Comparison of ENCODE assay signal across 18 mouse cellular contexts in genomic region chr3:101013005-101013404, GRCm38 (mm10). TPM values are rescaled to one million over a fixed set of nuclear protein-coding genes. Genes with fewer than 3 reads are reported as not detected.
DNase-seq lines count a peak whose midpoint lies in the region; ATAC-seq lines count a peak whose summit lies in the region.
"Had no signal": no experiment of that assay in that cellular context is flagged by ENCODE, and none has a peak within 500 bp of the region (broad histone marks: within the 10 kb centered on the region; RNA-seq: fewer than 3 reads in every experiment).

No protein-coding gene starts in this region.

- H3K4me1 ChIP-seq in forebrain, embryonic 10.5 days, result peaks cover 38% of the 10 kb centered on the region
- H3K4me1 ChIP-seq in forebrain, embryonic 11.5 days (replicated peaks; ENCODE audit: control insufficient read depth, insufficient read depth, low read length), result peaks cover 3% of the 10 kb centered on the region; the same call in 1 of the 2 replicates
- peaks cover 26% of the 10 kb centered on the region for H3K4me1 ChIP-seq in heart, embryonic 16.5 days (ENCODE audit: control insufficient read depth, insufficient read depth, low read length)

- H3K27ac ChIP-seq in forebrain, embryonic 10.5 days, result 0 out of 2 replicates have a peak overlapping the region, but pooled peaks have one; percentile 40
- H3K27ac ChIP-seq in forebrain, embryonic 11.5 days (ENCODE audit: low read depth, low read length), result no peak overlapping the region
- H3K27ac ChIP-seq in heart, embryonic 16.5 days (ENCODE audit: low read length), result 0 out of 2 replicates have a peak overlapping the region, but pooled peaks have one; percentile 8
- H3K27ac ChIP-seq: embryonic facial prominence, embryonic 13.5 days; heart, adult 2 months; hindbrain, embryonic 12.5 days had no signal

- no peak overlapping the region for H3K9ac ChIP-seq in forebrain, embryonic 11.5 days (ENCODE audit: low read length)
- no peak overlapping the region for H3K9ac ChIP-seq in heart, embryonic 16.5 days (ENCODE audit: low read length)
- H3K9ac ChIP-seq: embryonic facial prominence, embryonic 13.5 days; heart, embryonic 15.5 days; hindbrain, embryonic 12.5 days had no signal

- H3K4me3 ChIP-seq in forebrain, embryonic 10.5 days, result no peak overlapping the region
- H3K4me3 ChIP-seq in forebrain, embryonic 11.5 days (ENCODE audit: low read depth, low read length), result no peak overlapping the region
- H3K4me3 ChIP-seq in heart, embryonic 16.5 days (ENCODE audit: low read length), result no peak overlapping the region
- H3K4me3 ChIP-seq: embryonic facial prominence, embryonic 13.5 days; heart, adult 2 months; heart, embryonic 15.5 days; hindbrain, embryonic 12.5 days had no signal

- no peaks in the 10 kb centered on the region for H3K27me3 ChIP-seq in forebrain, embryonic 10.5 days (ENCODE audit: poor library complexity, severe bottlenecking)
- no peaks in the 10 kb centered on the region for H3K27me3 ChIP-seq in forebrain, embryonic 11.5 days (ENCODE audit: control insufficient read depth, insufficient read depth, low read length)
- H3K27me3 ChIP-seq in heart, embryonic 16.5 days (ENCODE audit: control insufficient read depth, insufficient read depth, low read length), result no peaks in the 10 kb centered on the region
- H3K27me3 ChIP-seq: CH12.LX; embryonic facial prominence, embryonic 13.5 days; heart, embryonic 15.5 days; hindbrain, embryonic 12.5 days; Patski had no signal

- no peak for DNase-seq in forebrain, embryonic 10.5 days (ENCODE audit: extremely low spot score, low spot score)
- DNase-seq in forebrain, embryonic 11.5 days (ENCODE audit: low spot score), result no peak
- no peak for DNase-seq in heart, adult 9 months (ENCODE audit: low spot score in 2 of 2)
- DNase-seq in thymus, postnatal 14 days, result peak; percentile 16
- DNase-seq in thymus, adult 18-20 months, result no peak
- no peak for DNase-seq in retina, postnatal 1 day
- DNase-seq: adrenal gland, postnatal 14 days; cerebellum, adult 9-10 months; cerebellum, postnatal 36 days; kidney, adult 11 months had no signal

- H3K36me3 ChIP-seq in forebrain, embryonic 10.5 days (replicated peaks), result no peaks in the 10 kb centered on the region
- no peaks in the 10 kb centered on the region for H3K36me3 ChIP-seq in forebrain, embryonic 11.5 days (ENCODE audit: control insufficient read depth, insufficient read depth, low read length)
- H3K36me3 ChIP-seq in heart, embryonic 16.5 days (ENCODE audit: control insufficient read depth, insufficient read depth), result 0 out of 2 replicates have a peak, but pooled peaks cover 2% of the 10 kb centered on the region
- H3K36me3 ChIP-seq: embryonic facial prominence, embryonic 13.5 days; heart, embryonic 15.5 days; hindbrain, embryonic 12.5 days had no signal

- WGBS in forebrain, embryonic 10.5 days, result 96% methylated on average over 10 of the region's 10 CpGs
- 93% methylated on average over 10 of the region's 10 CpGs for WGBS in forebrain, embryonic 11.5 days
- WGBS in heart, embryonic 16.5 days, result 88% methylated on average over 10 of the region's 10 CpGs

- no peak overlapping the region for H3K4me2 ChIP-seq in forebrain, embryonic 11.5 days (ENCODE audit: low read depth, low read length, severe bottlenecking)
- no peak overlapping the region for H3K4me2 ChIP-seq in heart, embryonic 16.5 days (ENCODE audit: low read depth, low read length)
- H3K4me2 ChIP-seq: embryonic facial prominence, embryonic 13.5 days; heart, embryonic 15.5 days; hindbrain, embryonic 12.5 days had no signal

- ATAC-seq in forebrain, embryonic 11.5 days (replicated peaks; ENCODE audit: low FRiP score), result no peak
- ATAC-seq in heart, embryonic 16.5 days (replicated peaks; ENCODE audit: extremely low read depth, insufficient read depth, low FRiP score), result no peak
- ATAC-seq: Patski had no signal

- no peaks in the 10 kb centered on the region for H3K9me3 ChIP-seq in forebrain, embryonic 10.5 days
- no peaks in the 10 kb centered on the region for H3K9me3 ChIP-seq in forebrain, embryonic 11.5 days (ENCODE audit: control insufficient read depth, low read length)
- no peaks in the 10 kb centered on the region for H3K9me3 ChIP-seq in heart, embryonic 16.5 days (replicated peaks; ENCODE audit: control insufficient read depth, low read length)
- H3K9me3 ChIP-seq: embryonic facial prominence, embryonic 13.5 days; heart, embryonic 15.5 days; hindbrain, embryonic 12.5 days had no signal

RNA-seq across cellular contexts. Expression of gene Cd101, which starts 16.4 kb away (rescaled TPM):
- polyA plus RNA-seq in forebrain, embryonic 10.5 days (2016; fragmentation: Nextera tagmentation; extraction: Ambion mirVana), result 0.05 TPM in 1 of 2 replicates, not detected in the other
- 0.07 TPM in 1 of 2 replicates, not detected in the other for polyA plus RNA-seq in forebrain, embryonic 11.5 days (2014; fragmentation: Nextera tagmentation; extraction: Ambion mirVana)
- polyA plus RNA-seq in heart, embryonic 16.5 days (2015; fragmentation: Nextera tagmentation; extraction: Ambion mirVana), result 0.45 and 0.50 TPM in 2 replicates
- polyA plus RNA-seq: forebrain, embryonic 14.5 days; hindbrain, embryonic 12.5 days; Patski had no signal

RNA-seq across cellular contexts. Expression of gene Ttf2, which starts 43.5 kb away (rescaled TPM):
- polyA plus RNA-seq in forebrain, embryonic 10.5 days (2016; fragmentation: Nextera tagmentation; extraction: Ambion mirVana), result 35.6 and 36.0 TPM in 2 replicates
- 30.2 and 30.8 TPM in 2 replicates for polyA plus RNA-seq in forebrain, embryonic 11.5 days (2014; fragmentation: Nextera tagmentation; extraction: Ambion mirVana)
- polyA plus RNA-seq in heart, embryonic 16.5 days (2015; fragmentation: Nextera tagmentation; extraction: Ambion mirVana), result 10.4 and 11.9 TPM in 2 replicates
